ENCODE assay signal across 11 mouse cellular contexts in genomic region chr7:132777117-132777516, GRCm38 (mm10). TPM values are rescaled to one million over a fixed set of nuclear protein-coding genes. Genes with fewer than 3 reads are reported as not detected.
A peak's percentile ranks its signal among the peaks of the same experiment; 100 is the strongest.
DNase-seq lines count a peak whose midpoint lies in the region; ATAC-seq and TF ChIP-seq lines count a peak whose summit lies in the region.
"Had no signal": no experiment of that assay in that cellular context is flagged by ENCODE, and none has a peak within 500 bp of the region (broad histone marks: within the 10 kb centered on the region; RNA-seq: fewer than 3 reads in every experiment).

No protein-coding gene starts in this region.

- DNase-seq in gastrocnemius, adult 2 months, result no peak
- DNase-seq in gastrocnemius, postnatal 4 days (ENCODE audit: low spot score in 2 of 2), result no peak
- peak; percentile 96 for DNase-seq in liver, adult 2 months (ENCODE audit: extremely low read depth, low read depth, low spot score)
- DNase-seq in liver, result no peak
- no peak for DNase-seq in urinary bladder, postnatal 4 days (ENCODE audit: low spot score in 2 of 2)
- no peak for DNase-seq in MN1 (ENCODE audit: low spot score)
- DNase-seq: heart, postnatal 4 days; thymus, postnatal 36 days had no signal

- H3K4me3 ChIP-seq in gastrocnemius, adult 2 months, result no peak overlapping the region; the same call in 1 of the 2 replicates
- no peak overlapping the region for H3K4me3 ChIP-seq in liver, adult 2 months (ENCODE audit: insufficient read depth, low read depth, low read length)
- H3K4me3 ChIP-seq in bone marrow macrophage, adult 2 months (ENCODE audit: insufficient read depth, low read length), result no peak overlapping the region
- peak overlapping the region; percentile 69 for H3K4me3 ChIP-seq in liver, embryonic 15.5 days (replicated peaks)
- H3K4me3 ChIP-seq: embryonic facial prominence, embryonic 15.5 days had no signal

- ATAC-seq in liver, embryonic 15.5 days (ENCODE audit: insufficient read depth), result no peak

- TF ChIP-seq POLR2A in liver, adult 2 months (IDR thresholded peaks at IDR 0.05; ENCODE audit: extremely low read depth, insufficient read depth, low read length), result no peak
- no peak for TF ChIP-seq POLR2A in bone marrow macrophage, adult 2 months (IDR thresholded peaks at IDR 0.05; ENCODE audit: borderline replicate concordance, low read depth, low read length)

- peak overlapping the region; percentile 74 for H3K4me2 ChIP-seq in liver, embryonic 15.5 days
- H3K4me2 ChIP-seq: embryonic facial prominence, embryonic 15.5 days had no signal

- 32% methylated on average over 7 of the region's 7 CpGs for WGBS in liver, adult 2 months
- WGBS in liver, embryonic 15.5 days (ENCODE audit: insufficient replicate concordance), result 59% methylated on average over 7 of the region's 7 CpGs

- H3K27me3 ChIP-seq in liver, adult 2 months (ENCODE audit: control insufficient read depth, insufficient read depth, low read length), result no peaks in the 10 kb centered on the region
- no peaks in the 10 kb centered on the region for H3K27me3 ChIP-seq in liver, embryonic 15.5 days
- H3K27me3 ChIP-seq: embryonic facial prominence, embryonic 15.5 days had no signal

- H3K9ac ChIP-seq in liver, adult 2 months (ENCODE audit: low read depth, low read length), result no peak overlapping the region
- peak overlapping the region; percentile 65 for H3K9ac ChIP-seq in liver, embryonic 15.5 days
- H3K9ac ChIP-seq: embryonic facial prominence, embryonic 15.5 days had no signal

- intact Hi-C loops in gastrocnemius, adult 2 months (cut with DNase I), result loop anchor here (5.0 kb wide), 1 partner anchor 35 kb away; the partner anchor contains the start of gene Fam53b

- peaks cover 38% of the 10 kb centered on the region for H3K4me1 ChIP-seq in liver, adult 2 months (ENCODE audit: control insufficient read depth, insufficient read depth, low read length)
- peaks cover 29% of the 10 kb centered on the region for H3K4me1 ChIP-seq in bone marrow macrophage, adult 2 months (ENCODE audit: control insufficient read depth, insufficient read depth, low read length)
- peaks cover 82% of the 10 kb centered on the region for H3K4me1 ChIP-seq in liver, embryonic 15.5 days (replicated peaks)

- H3K36me3 ChIP-seq in liver, adult 2 months (ENCODE audit: control insufficient read depth, insufficient read depth, low read length), result no peaks in the 10 kb centered on the region
- H3K36me3 ChIP-seq in liver, embryonic 15.5 days (replicated peaks), result peaks cover 13% of the 10 kb centered on the region

- H3K27ac ChIP-seq in gastrocnemius, adult 2 months, result peak overlapping the region; percentile 88
- peak overlapping the region; percentile 96 for H3K27ac ChIP-seq in liver, adult 2 months (replicated peaks; ENCODE audit: insufficient read depth, low read depth, low read length)
- H3K27ac ChIP-seq in bone marrow macrophage, adult 2 months (ENCODE audit: insufficient read depth, low read depth, low read length), result peak overlapping the region; percentile 85
- H3K27ac ChIP-seq in liver, embryonic 15.5 days (replicated peaks), result peak overlapping the region; percentile 98
- H3K27ac ChIP-seq: embryonic facial prominence, embryonic 15.5 days had no signal

- TF ChIP-seq CTCF in gastrocnemius, adult 2 months (IDR thresholded peaks at IDR 0.05), result no peak
- no peak for TF ChIP-seq CTCF in liver, adult 2 months (IDR thresholded peaks at IDR 0.05; ENCODE audit: low read depth, low read length)
- no peak for TF ChIP-seq CTCF in bone marrow macrophage, adult 2 months (IDR thresholded peaks at IDR 0.05; ENCODE audit: low read depth, low read length)

- H3K79me2 ChIP-seq in liver, adult 2 months (ENCODE audit: control insufficient read depth, insufficient read depth, low read length), result peaks cover 5% of the 10 kb centered on the region; the same call in 1 of the 2 replicates

- H3K9me3 ChIP-seq in liver, embryonic 15.5 days (replicated peaks), result no peaks in the 10 kb centered on the region
- H3K9me3 ChIP-seq: embryonic facial prominence, embryonic 15.5 days had no signal

RNA-seq across cellular contexts. Expression of gene Fam53b, which starts 36.6 kb away (rescaled TPM):
- total RNA-seq in gastrocnemius, adult 2 months (2021), result 10 to 100 TPM; 15.3 to 27.4 TPM
- total RNA-seq in gastrocnemius, postnatal 4 days (2021), result 10 to 100 TPM; 44.6 to 48.9 TPM
- 4.3 and 7.6 TPM in 2 replicates for total RNA-seq in liver, adult 2 months (2014; rRNA removed)
- 9.1 and 9.9 TPM in 2 replicates for polyA plus RNA-seq in liver, adult 2 months (2012; rRNA removed)
- 27.2 and 35.3 TPM in 2 replicates for polyA plus RNA-seq in bone marrow macrophage, adult 2 months (2012; ENCODE audit: insufficient read depth, insufficient read length, missing spikeins)
- 25.5 and 28.0 TPM in 2 replicates for polyA plus RNA-seq in liver, embryonic 15.5 days (2015; fragmentation: Nextera tagmentation; extraction: Ambion mirVana)
